Mouse (Mus musculus) liver (tissue): ENCODE measurements at regions not wholly inside any gene's neighbourhood (a gene's known extent, or its start where the extent isn't known, plus 50 kb on each side); places are given as distances from the start of the nearest gene placed in this dataset.

ENCODE experiments used
- DNase-seq: peaks from one replicate; pipeline ENCODE4 v3.0.0-alpha.2; 2020; ENCODE audit warnings: mixed read lengths

- no peak for DNase-seq
Measured at GRCm38 (mm10) chr8:8037929-8038328, 623.1 kb downstream of the Efnb2 start.

- DNase-seq, result no peak
Measured at GRCm38 (mm10) chr8:8011151-8011550, 649.9 kb downstream of the Efnb2 start.

GRCm38 (mm10) chr8:7994905-7995304, 666.1 kb downstream of the Efnb2 start:
- no peak for DNase-seq

GRCm38 (mm10) chr8:7988820-7989219, 672.2 kb downstream of the Efnb2 start:
- no peak for DNase-seq

GRCm38 (mm10) chr8:7977020-7977419, 684.0 kb downstream of the Efnb2 start:
- DNase-seq, result no peak

- no peak for DNase-seq
Measured at GRCm38 (mm10) chr8:7973791-7974190, 687.3 kb downstream of the Efnb2 start.

GRCm38 (mm10) chr8:7964276-7964675, 696.8 kb downstream of the Efnb2 start:
- no peak for DNase-seq

- no peak for DNase-seq
Measured at GRCm38 (mm10) chr8:7956745-7957144, 704.3 kb downstream of the Efnb2 start.

GRCm38 (mm10) chr8:7954851-7955250, 706.2 kb downstream of the Efnb2 start:
- no peak for DNase-seq

GRCm38 (mm10) chr8:7945966-7946775, 714.9 kb downstream of the Efnb2 start:
- no peak for DNase-seq

GRCm38 (mm10) chr8:7936596-7936995, 724.4 kb downstream of the Efnb2 start:
- DNase-seq, result no peak

GRCm38 (mm10) chr8:7919416-7919815, 741.6 kb downstream of the Efnb2 start:
- DNase-seq, result no peak

GRCm38 (mm10) chr8:7894338-7894737, 766.7 kb downstream of the Efnb2 start:
- DNase-seq, result no peak

- no peak for DNase-seq
Measured at GRCm38 (mm10) chr8:7853169-7853568, 807.9 kb downstream of the Efnb2 start.

- no peak for DNase-seq
Measured at GRCm38 (mm10) chr8:7850573-7850972, 810.5 kb downstream of the Efnb2 start.

GRCm38 (mm10) chr8:7831948-7832347, 829.1 kb downstream of the Efnb2 start:
- no peak for DNase-seq

- no peak for DNase-seq
Measured at GRCm38 (mm10) chr8:7827811-7828210, 833.2 kb downstream of the Efnb2 start.

- no peak for DNase-seq
Measured at GRCm38 (mm10) chr8:7808395-7808794, 852.6 kb downstream of the Efnb2 start.

- no peak for DNase-seq
Measured at GRCm38 (mm10) chr8:7799221-7799620, 861.8 kb downstream of the Efnb2 start.

GRCm38 (mm10) chr8:7796156-7796555, 864.9 kb downstream of the Efnb2 start:
- no peak for DNase-seq

GRCm38 (mm10) chr8:7763820-7764219, 897.2 kb downstream of the Efnb2 start:
- no peak for DNase-seq

- DNase-seq, result no peak
Measured at GRCm38 (mm10) chr8:7760987-7761386, 900.1 kb downstream of the Efnb2 start.

- no peak for DNase-seq
Measured at GRCm38 (mm10) chr8:7732726-7733125, 928.3 kb downstream of the Efnb2 start.

GRCm38 (mm10) chr8:7721880-7722279, 939.2 kb downstream of the Efnb2 start:
- no peak for DNase-seq
